Mouse (Mus musculus) lung, postnatal 0 days (tissue): ENCODE measurements around the gene Dpp6.

Experiments
- CTCF ChIP-seq: IDR thresholded peaks from 2 replicates; pipeline ENCODE4 v1.5.1; 2016; ENCODE audit warnings: antibody characterized with exemption, mild to moderate bottlenecking
- EP300 ChIP-seq: IDR thresholded peaks from 2 replicates; pipeline ENCODE4 v1.6.1; 2016; ENCODE audit warnings: antibody characterized with exemption, mild to moderate bottlenecking, control low read depth

- TF ChIP-seq CTCF (no peak), EP300 (peak; percentile 63)
Observed at GRCm38 (mm10) chr5:27671487-27671886, 854.5 kb downstream of the Dpp6 start.
